ENCODE assay signal across 17 mouse cellular contexts in the genomic region with DNA sequence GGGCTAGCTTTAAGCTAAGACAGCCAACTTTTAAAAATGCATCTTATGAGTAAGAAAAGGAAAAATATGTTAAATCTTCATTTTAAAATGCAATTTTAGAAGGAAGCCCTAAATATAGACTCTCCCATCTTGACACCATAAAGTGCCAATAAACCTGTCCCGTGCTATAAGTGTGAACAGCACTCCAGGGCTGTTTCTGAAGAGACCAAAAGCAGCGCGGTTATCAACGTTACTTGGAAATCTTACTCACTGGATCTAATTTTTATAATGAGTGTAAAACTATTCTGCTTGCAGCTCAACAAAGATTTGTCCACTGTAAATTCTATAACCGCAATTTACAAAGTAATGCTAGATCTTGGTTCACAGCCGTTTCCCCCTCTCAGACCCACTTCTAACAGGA. TPM values are rescaled to one million over a fixed set of nuclear protein-coding genes. Genes with fewer than 3 reads are reported as not detected.
"Had no signal": no experiment of that assay in that cellular context is flagged by ENCODE, and none has a peak within 500 bp of the region (broad histone marks: within the 10 kb centered on the region; RNA-seq: fewer than 3 reads in every experiment).

No protein-coding gene starts in this region.

- H3K4me3 ChIP-seq: kidney, embryonic 15.5 days; limb, embryonic 12.5 days; limb, embryonic 15.5 days; myocyte; neural tube, embryonic 13.5 days had no signal

- H3K27ac ChIP-seq: kidney, embryonic 15.5 days; limb, embryonic 12.5 days; limb, embryonic 15.5 days; liver, embryonic 14.5 days; macrophage had no signal

- ATAC-seq: liver, postnatal 0 days; lung, postnatal 0 days had no signal

- H3K9ac ChIP-seq: kidney, embryonic 15.5 days; limb, embryonic 12.5 days; limb, embryonic 15.5 days; liver, embryonic 14.5 days; liver, postnatal 0 days; lung, embryonic 14.5 days; neural tube, embryonic 13.5 days had no signal

- DNase-seq: kidney, adult 11 months; kidney, adult 8-10 months; kidney, postnatal 10 days; liver, postnatal 0 days; thymus, adult 2 months; thymus, postnatal 25 days had no signal

- H3K4me2 ChIP-seq: kidney, embryonic 15.5 days; limb, embryonic 12.5 days; limb, embryonic 15.5 days; liver, embryonic 11.5 days; lung, embryonic 14.5 days; neural tube, embryonic 13.5 days had no signal

- H3K4me1 ChIP-seq: kidney, embryonic 15.5 days; limb, embryonic 12.5 days; limb, embryonic 15.5 days had no signal

- H3K9me3 ChIP-seq: kidney, embryonic 15.5 days; limb, embryonic 12.5 days; limb, embryonic 15.5 days; neural tube, embryonic 13.5 days had no signal

- H3K27me3 ChIP-seq: kidney, embryonic 15.5 days; limb, embryonic 12.5 days; limb, embryonic 15.5 days; neural tube, embryonic 13.5 days had no signal

RNA-seq across cellular contexts. Expression of gene Scgn, which starts 57.6 kb away (rescaled TPM):
- polyA plus RNA-seq: limb, embryonic 12.5 days; limb, embryonic 15.5 days; liver, embryonic 11.5 days; liver, embryonic 14.5 days; liver, postnatal 0 days; lung, embryonic 14.5 days; lung, postnatal 0 days; macrophage; myocyte; spleen, adult 2 months had no signal
